Mouse (Mus musculus) midbrain, embryonic 10.5 days (tissue): ENCODE results near the gene Grwd1. TPM values are rescaled to one million over a fixed set of nuclear protein-coding genes. Genes with fewer than 3 reads are reported as not detected.

ENCODE experiments used
- DNase-seq: peaks from one replicate; pipeline ENCODE4 v3.0.0-alpha.2; 2017; ENCODE audit warnings: low spot score
- H3K27ac ChIP-seq: fragments of 300-500 bp; sonication (generic); replicated peaks from 2 replicates; pipeline ENCODE4 v1.5.1; 2016; ENCODE audit warnings: mild to moderate bottlenecking
- H3K27me3 ChIP-seq: fragments of 300-500 bp; sonication (generic); 2 replicates; pipeline ENCODE4 v1.6.1; 2016; ENCODE audit warnings: low read depth, mild to moderate bottlenecking; ENCODE audit not compliant: poor library complexity, severe bottlenecking
- H3K36me3 ChIP-seq: fragments of 300-500 bp; sonication (generic); 2 replicates; pipeline ENCODE4 v1.6.1; 2016; ENCODE audit warnings: mild to moderate bottlenecking, moderate library complexity
- H3K4me1 ChIP-seq: fragments of 300-500 bp; sonication (generic); 2 replicates; pipeline ENCODE4 v1.6.1; 2016
- H3K4me3 ChIP-seq: fragments of 300-500 bp; sonication (generic); 2 replicates; pipeline ENCODE4 v1.5.1; 2016; ENCODE audit warnings: mild to moderate bottlenecking, moderate library complexity
- H3K9me3 ChIP-seq: fragments of 300-500 bp; sonication (generic); replicated peaks from 2 replicates; pipeline ENCODE4 v1.6.1; 2016; ENCODE audit warnings: mild to moderate bottlenecking
- WGBS: fragments of 180-500 bp; shearing (Covaris S2); methylation state at CpG from one replicate; pipeline ENCODE4 v1.1.7; 2016; 5-methylcytosine and 5-hydroxymethylcytosine counted together
- polyA plus RNA-seq: library from polyadenylated mRNA; unstranded; fragments of >200 nt; fragmentation: Nextera tagmentation; extraction: Ambion mirVana; gene quantifications from 2 replicates; pipeline ENCODE4 v1.2.1, GENCODE M21; 2016

Grwd1 gene
- polyA plus RNA-seq, 1 experiment from 2014 or later = 119 TPM

GRCm38 (mm10) chr7:45864435-45864834 lies 33.7 kb upstream of the Grwd1 start:
- Histone ChIP-seq H3K36me3 (no peaks in the 10 kb centered on the region), H3K27me3 (peaks cover 100% of the 10 kb centered on the region), H3K27ac (no peak overlapping the region), H3K4me1 (peaks cover 56% of the 10 kb centered on the region), H3K4me3 (no peak overlapping the region), H3K9me3 (no peaks in the 10 kb centered on the region)
- DNase-seq = no peak
- 75% methylated on average over 3 of the region's 3 CpGs for WGBS

- Histone ChIP-seq H3K27ac (no peak overlapping the region), H3K9me3 (no peaks in the 10 kb centered on the region), H3K4me3 (no peak overlapping the region), H3K36me3 (no peaks in the 10 kb centered on the region), H3K4me1 (peaks cover 55% of the 10 kb centered on the region), H3K27me3 (peaks cover 100% of the 10 kb centered on the region)
- no peak for DNase-seq
- 89% methylated on average over 7 of the region's 7 CpGs for WGBS
These were observed 32.1 kb upstream of the Grwd1 start for GRCm38 (mm10) chr7:45862804-45863203.

- DNase-seq = no peak
- H3K4me1 ChIP-seq = peaks cover 50% of the 10 kb centered on the region
- no peaks in the 10 kb centered on the region for H3K9me3 ChIP-seq
- 52% methylated on average over 4 of the region's 4 CpGs for WGBS
- 0 out of 2 replicates have a peak overlapping the region, but pooled peaks have one; percentile 13 for H3K27ac ChIP-seq
- no peaks in the 10 kb centered on the region for H3K36me3 ChIP-seq
- H3K27me3 ChIP-seq = peaks cover 100% of the 10 kb centered on the region
- H3K4me3 ChIP-seq = peak overlapping the region; percentile 18; the same call in 1 of the 2 replicates
These were observed 28.3 kb upstream of the Grwd1 start for GRCm38 (mm10) chr7:45859008-45859407.

- Histone ChIP-seq H3K4me1 (peaks cover 50% of the 10 kb centered on the region), H3K27me3 (peaks cover 84% of the 10 kb centered on the region), H3K36me3 (no peaks in the 10 kb centered on the region), H3K9me3 (no peaks in the 10 kb centered on the region), H3K27ac (peak overlapping the region; percentile 61; the same call in 1 of the 2 replicates), H3K4me3 (peak overlapping the region; percentile 52)
- peak; percentile 58 for DNase-seq
- 1% methylated on average over 30 of the region's 30 CpGs for WGBS
These were observed 26.5 kb upstream of the Grwd1 start for GRCm38 (mm10) chr7:45856950-45857901.

GRCm38 (mm10) chr7:45853089-45853488 lies 22.3 kb upstream of the Grwd1 start:
- Histone ChIP-seq H3K36me3 (no peaks in the 10 kb centered on the region), H3K9me3 (no peaks in the 10 kb centered on the region), H3K4me1 (peaks cover 30% of the 10 kb centered on the region), H3K27me3 (peaks cover 56% of the 10 kb centered on the region), H3K27ac (no peak overlapping the region), H3K4me3 (no peak overlapping the region)
- DNase-seq = no peak
- 89% methylated on average over 12 of the region's 12 CpGs for WGBS

- Histone ChIP-seq H3K9me3 (no peaks in the 10 kb centered on the region), H3K4me3 (no peak overlapping the region), H3K27ac (no peak overlapping the region), H3K36me3 (no peaks in the 10 kb centered on the region), H3K4me1 (peaks cover 17% of the 10 kb centered on the region), H3K27me3 (peaks cover 36% of the 10 kb centered on the region)
- DNase-seq = no peak
- 75% methylated on average over 3 of the region's 3 CpGs for WGBS
These were observed 19.9 kb upstream of the Grwd1 start for GRCm38 (mm10) chr7:45850661-45851060.

- H3K36me3 ChIP-seq = no peaks in the 10 kb centered on the region
- 5% methylated on average over 6 of the region's 6 CpGs for WGBS
- no peak for DNase-seq
These were observed 17.8 kb upstream of the Grwd1 start for GRCm38 (mm10) chr7:45848447-45849027.

GRCm38 (mm10) chr7:45842950-45843744 lies 12.4 kb upstream of the Grwd1 start:
- no peaks in the 10 kb centered on the region for H3K9me3 ChIP-seq
- H3K36me3 ChIP-seq = no peaks in the 10 kb centered on the region
- 86% methylated on average over 10 of the region's 10 CpGs for WGBS
- peaks cover 4% of the 10 kb centered on the region for H3K4me1 ChIP-seq
- peaks cover 12% of the 10 kb centered on the region; the same call in 1 of the 2 replicates for H3K27me3 ChIP-seq
- no peak overlapping the region for H3K4me3 ChIP-seq
- DNase-seq = no peak
- H3K27ac ChIP-seq = no peak overlapping the region

More at GRCm38 (mm10) chr7:45848447-45849027, 17.8 kb upstream of the Grwd1 start:
- peaks cover 17% of the 10 kb centered on the region for H3K27me3 ChIP-seq
- peak overlapping the region; percentile 29 for H3K4me3 ChIP-seq
- peaks cover 17% of the 10 kb centered on the region for H3K4me1 ChIP-seq
- peak overlapping the region; percentile 78 for H3K27ac ChIP-seq
- H3K9me3 ChIP-seq = no peaks in the 10 kb centered on the region

- DNase-seq = no peak
- H3K36me3 ChIP-seq = peaks cover 9% of the 10 kb centered on the region
- WGBS = 3% methylated on average over 28 of the region's 31 CpGs
These were observed 3.2 kb upstream of the Grwd1 start for GRCm38 (mm10) chr7:45833924-45834323.

GRCm38 (mm10) chr7:45833148-45833790 lies 2.5 kb upstream of the Grwd1 start:
- no peaks in the 10 kb centered on the region for H3K9me3 ChIP-seq
- H3K4me1 ChIP-seq = peaks cover 44% of the 10 kb centered on the region
- H3K27ac ChIP-seq = peak overlapping the region; percentile 42; the same call in 1 of the 2 replicates
- peaks cover 16% of the 10 kb centered on the region for H3K36me3 ChIP-seq
- peaks cover 71% of the 10 kb centered on the region for H3K27me3 ChIP-seq
- 1% methylated on average over 86 of the region's 86 CpGs for WGBS
- DNase-seq = peak; percentile 36
- peak overlapping the region; percentile 47 for H3K4me3 ChIP-seq

More at GRCm38 (mm10) chr7:45833924-45834323, 3.2 kb upstream of the Grwd1 start:
- H3K9me3 ChIP-seq = no peaks in the 10 kb centered on the region
- H3K4me1 ChIP-seq = peaks cover 43% of the 10 kb centered on the region
- peak overlapping the region; percentile 47 for H3K4me3 ChIP-seq
- H3K27me3 ChIP-seq = peaks cover 71% of the 10 kb centered on the region
- 0 out of 2 replicates have a peak overlapping the region, but pooled peaks have one; percentile 42 for H3K27ac ChIP-seq

- no peak for DNase-seq
These were observed 1.7 kb upstream of the Grwd1 start for GRCm38 (mm10) chr7:45832428-45832827.

GRCm38 (mm10) chr7:45831128-45831525 lies 383 bp upstream of the Grwd1 start:
- H3K27me3 ChIP-seq = peaks cover 52% of the 10 kb centered on the region
- peak overlapping the region; percentile 89 for H3K4me3 ChIP-seq
- peaks cover 37% of the 10 kb centered on the region for H3K36me3 ChIP-seq
- H3K9me3 ChIP-seq = no peaks in the 10 kb centered on the region
- peaks cover 44% of the 10 kb centered on the region for H3K4me1 ChIP-seq
- WGBS = 24% methylated on average over 5 of the region's 5 CpGs
- no peak for DNase-seq
- peak overlapping the region; percentile 83 for H3K27ac ChIP-seq

More at GRCm38 (mm10) chr7:45832428-45832827, 1.7 kb upstream of the Grwd1 start:
- Histone ChIP-seq H3K27me3 (peaks cover 66% of the 10 kb centered on the region), H3K9me3 (no peaks in the 10 kb centered on the region), H3K4me3 (peak overlapping the region; percentile 47), H3K27ac (no peak overlapping the region; the same call in 1 of the 2 replicates), H3K36me3 (peaks cover 24% of the 10 kb centered on the region), H3K4me1 (peaks cover 44% of the 10 kb centered on the region)
- WGBS = 9% methylated on average over 30 of the region's 30 CpGs
